9 mouse cellular contexts compared by ENCODE assay signal in genomic region chr11:109444600-109444999, GRCm38 (mm10). TPM values are rescaled to one million over a fixed set of nuclear protein-coding genes. Genes with fewer than 3 reads are reported as not detected.
DNase-seq lines count a peak whose midpoint lies in the region; ATAC-seq and TF ChIP-seq lines count a peak whose summit lies in the region.
"Had no signal": no experiment of that assay in that cellular context is flagged by ENCODE, and none has a peak within 500 bp of the region (broad histone marks: within the 10 kb centered on the region; RNA-seq: fewer than 3 reads in every experiment).

No protein-coding gene starts in this region.

- no peak overlapping the region for H3K4me3 ChIP-seq in heart, embryonic 12.5 days
- H3K4me3 ChIP-seq in ES-Bruce4 (ENCODE audit: low read depth, low read length), result no peak overlapping the region
- H3K4me3 ChIP-seq: embryonic facial prominence, embryonic 12.5 days had no signal

- H3K4me2 ChIP-seq in heart, embryonic 12.5 days, result no peak overlapping the region
- H3K4me2 ChIP-seq: embryonic facial prominence, embryonic 12.5 days had no signal

- H3K4me1 ChIP-seq in heart, embryonic 12.5 days (replicated peaks), result peaks cover 16% of the 10 kb centered on the region
- H3K4me1 ChIP-seq in ES-Bruce4 (ENCODE audit: control insufficient read depth, insufficient read depth, low read length), result no peaks in the 10 kb centered on the region
- H3K4me1 ChIP-seq: embryonic facial prominence, embryonic 12.5 days had no signal

- peak; percentile 74 for TF ChIP-seq CTCF in ES-Bruce4 (IDR thresholded peaks at IDR 0.05; ENCODE audit: low read depth, low read length)

- H3K9ac ChIP-seq in heart, embryonic 12.5 days, result no peak overlapping the region
- H3K9ac ChIP-seq in ES-Bruce4 (ENCODE audit: low read depth, poor library complexity, severe bottlenecking), result no peak overlapping the region
- H3K9ac ChIP-seq: embryonic facial prominence, embryonic 12.5 days had no signal

- no peaks in the 10 kb centered on the region for H3K9me3 ChIP-seq in heart, embryonic 12.5 days (replicated peaks)
- H3K9me3 ChIP-seq in ES-Bruce4 (replicated peaks; ENCODE audit: control insufficient read depth, insufficient read depth, low read length, poor library complexity, severe bottlenecking), result no peaks in the 10 kb centered on the region
- H3K9me3 ChIP-seq: embryonic facial prominence, embryonic 12.5 days had no signal

- no peaks in the 10 kb centered on the region for H3K27me3 ChIP-seq in heart, embryonic 12.5 days (replicated peaks)
- no peaks in the 10 kb centered on the region for H3K27me3 ChIP-seq in ES-Bruce4 (ENCODE audit: control insufficient read depth, insufficient read depth, low read length, poor library complexity, severe bottlenecking)

- H3K27ac ChIP-seq in heart, embryonic 12.5 days (ENCODE audit: poor library complexity, severe bottlenecking), result no peak overlapping the region
- no peak overlapping the region for H3K27ac ChIP-seq in ES-Bruce4 (ENCODE audit: insufficient read depth, low read length)
- H3K27ac ChIP-seq: embryonic facial prominence, embryonic 12.5 days had no signal

- TF ChIP-seq EP300 in ES-Bruce4 (IDR thresholded peaks at IDR 0.05; ENCODE audit: insufficient read depth, low read depth, low read length), result no peak

- peak; percentile 27 to 45 for DNase-seq in heart, postnatal 10 days
- DNase-seq in 416B (ENCODE audit: low read depth), result peak; percentile 70
- DNase-seq in kidney, postnatal 14 days, result peak; percentile 22
- DNase-seq in testis, postnatal 10 days (ENCODE audit: low spot score), result peak; percentile 62
- no peak for DNase-seq in frontal cortex, postnatal 10 days (ENCODE audit: low spot score in 2 of 2)

- 60% methylated on average over 7 of the region's 7 CpGs for WGBS in heart, embryonic 12.5 days

- ATAC-seq in heart, embryonic 12.5 days (ENCODE audit: insufficient number of reproducible peaks, low FRiP score), result no peak

- intact Hi-C loops in heart, postnatal 10 days (cut with DNase I), result loop anchor here (2.0 to 5.0 kb wide), 6 partner anchors 28 to 416 kb away; partner anchors contain the start of genes Arsg and Slc16a6

- no peaks in the 10 kb centered on the region; the same call in 1 of the 2 replicates for H3K36me3 ChIP-seq in heart, embryonic 12.5 days
- H3K36me3 ChIP-seq in ES-Bruce4 (ENCODE audit: control insufficient read depth, insufficient read depth, low read length, poor library complexity, severe bottlenecking), result no peaks in the 10 kb centered on the region
- H3K36me3 ChIP-seq: embryonic facial prominence, embryonic 12.5 days had no signal

- TF ChIP-seq POLR2A in ES-Bruce4 (IDR thresholded peaks at IDR 0.05; ENCODE audit: insufficient read depth, low read length), result no peak

RNA-seq across cellular contexts. Expression of gene Amz2, which starts 18.9 kb away (rescaled TPM):
- 10 to 100 TPM; 42.9 to 46.8 TPM for total RNA-seq in heart, postnatal 10 days (2021)
- polyA plus RNA-seq in heart, embryonic 12.5 days (2016; fragmentation: Nextera tagmentation; extraction: Ambion mirVana), result 32.5 and 33.9 TPM in 2 replicates
- polyA plus RNA-seq in ES-Bruce4 (2011; ENCODE audit: insufficient read depth, insufficient read length, low read depth, missing spikeins), result 78.5 and 80.2 TPM in 2 replicates

RNA-seq across cellular contexts. Expression of gene Arsg, which starts 28.6 kb away (rescaled TPM):
- total RNA-seq in heart, postnatal 10 days (2021), result 1 to 10 TPM; 4.3 to 4.4 TPM
- polyA plus RNA-seq in heart, embryonic 12.5 days (2016; fragmentation: Nextera tagmentation; extraction: Ambion mirVana), result 4.5 and 5.7 TPM in 2 replicates
- polyA plus RNA-seq in ES-Bruce4 (2011; ENCODE audit: insufficient read depth, insufficient read length, low read depth, missing spikeins), result 5.7 and 5.8 TPM in 2 replicates

RNA-seq across cellular contexts. Expression of gene Slc16a6, which starts 28.8 kb away (rescaled TPM):
- 10 to 100 TPM; 13.9 to 14.6 TPM for total RNA-seq in heart, postnatal 10 days (2021)
- 10.9 and 11.9 TPM in 2 replicates for polyA plus RNA-seq in heart, embryonic 12.5 days (2016; fragmentation: Nextera tagmentation; extraction: Ambion mirVana)
- 12.7 and 14.7 TPM in 2 replicates for polyA plus RNA-seq in ES-Bruce4 (2011; ENCODE audit: insufficient read depth, insufficient read length, low read depth, missing spikeins)

RNA-seq across cellular contexts. Expression of gene 9930022D16Rik, which starts 30.9 kb away (rescaled TPM):
- total RNA-seq in heart, postnatal 10 days (2021), result not detected
- polyA plus RNA-seq in heart, embryonic 12.5 days (2016; fragmentation: Nextera tagmentation; extraction: Ambion mirVana), result not detected in 2 replicates
- polyA plus RNA-seq in ES-Bruce4 (2011; ENCODE audit: insufficient read depth, insufficient read length, low read depth, missing spikeins), result not detected in 2 replicates
- total RNA-seq: left cerebral cortex, postnatal 10 days had no signal
- polyA plus RNA-seq: embryonic facial prominence, embryonic 12.5 days had no signal

Comparison
In these comparisons a context has a peak if more than half of its experiments do, and no peak if none do; other contexts are left out.
1. DNase-seq: peak in heart, postnatal 10 days (2 of 2), 416B (single experiment), kidney, postnatal 14 days (single experiment) and testis, postnatal 10 days (single experiment); none in frontal cortex, postnatal 10 days (0 of 2).